Mouse (Mus musculus) ES-Bruce4 (cell line): Measurements from ENCODE around the gene Isg20.

ENCODE experiments used
- CTCF ChIP-seq: IDR thresholded peaks from one replicate; pipeline ENCODE4 v1.8.1; 2011; ENCODE audit warnings: low read depth, low read length
- POLR2A ChIP-seq: IDR thresholded peaks from one replicate; pipeline ENCODE4 v1.8.1; 2011; ENCODE audit warnings: low read length; ENCODE audit not compliant: insufficient read depth

GRCm38 (mm10) chr7:78925680-78926079 lies 12.5 kb downstream of the Isg20 start:
- TF ChIP-seq POLR2A (no peak), CTCF (no peak)
